Mouse (Mus musculus) cerebellum, adult 2 months (tissue): ENCODE results near the gene Spata2.

ENCODE experiments used
- CTCF ChIP-seq: fragments of 200-500 bp; IDR thresholded peaks from 2 replicates; pipeline ENCODE4 v1.5.1; 2011; ENCODE audit warnings: low read depth, mild to moderate bottlenecking, control low read depth, low read length, moderate library complexity, borderline replicate concordance; ENCODE audit not compliant: insufficient read depth
- POLR2A ChIP-seq: fragments of 200-500 bp; IDR thresholded peaks from 2 replicates; pipeline ENCODE4 v1.6.1; 2011; ENCODE audit warnings: low read length, control low read depth, borderline replicate concordance; ENCODE audit not compliant: insufficient read depth

DNA sequence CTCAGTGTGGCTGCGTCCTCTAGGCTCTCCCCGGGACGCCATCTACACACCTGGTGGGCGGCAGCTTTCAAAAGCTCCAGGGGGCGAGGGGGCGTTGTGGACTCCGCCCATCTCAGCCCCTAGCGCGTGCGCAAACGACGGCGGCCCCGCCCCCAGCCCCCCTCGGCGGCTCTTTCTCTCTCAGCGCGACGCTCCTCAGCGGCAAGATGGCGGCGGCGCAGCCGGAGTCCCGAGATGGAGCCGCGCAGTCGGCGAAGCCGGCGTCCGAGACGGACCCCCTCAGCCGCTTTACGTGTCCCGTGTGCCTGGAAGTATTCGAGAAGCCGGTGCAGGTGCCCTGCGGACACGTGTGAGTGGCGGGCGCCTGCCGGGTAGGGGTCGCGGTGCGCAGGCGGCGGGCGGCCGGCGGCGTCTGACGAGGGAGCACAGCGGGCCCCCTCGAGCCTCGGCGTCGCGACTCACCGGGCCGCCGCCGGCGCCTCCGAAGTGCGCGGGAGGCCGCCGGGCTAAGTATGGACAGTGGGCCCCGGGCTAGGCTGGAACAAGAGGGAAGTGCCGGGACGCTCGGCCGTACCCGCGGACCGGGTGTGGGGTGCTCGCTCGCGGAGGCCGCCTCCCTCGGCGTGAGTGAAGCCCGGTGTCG, 10.7 kb upstream of the Spata2 start:
- TF ChIP-seq CTCF (no peak), POLR2A (peak; percentile 59; the same call in 1 of the 2 replicates)
